Mouse (Mus musculus) MEL (cell line): ENCODE results near the gene Itpr1. TPM values are rescaled to one million over a fixed set of nuclear protein-coding genes. Genes with fewer than 3 reads are reported as not detected.

ENCODE experiments used
- DNase-seq: peaks from one replicate; pipeline ENCODE4 v3.0.0; 2011; ENCODE audit warnings: low read depth, low spot score
- H3K27ac ChIP-seq: 2 replicates; pipeline ENCODE4 v1.5.1; 2012; ENCODE audit warnings: low read depth, mild to moderate bottlenecking, control low read depth, low read length, moderate library complexity; ENCODE audit not compliant: control insufficient read depth
- H3K27me3 ChIP-seq, 2 experiments: fragments of 150-350 bp in 1 of 2; sonication (generic) in 1 of 2; 2 replicates each; pipeline ENCODE4 v1.6.1; 2012; ENCODE audit warnings: low read length in 2 of 2, mild to moderate bottlenecking in 2 of 2, improper control_type of control experiment in 1 of 2, moderate library complexity in 1 of 2; ENCODE audit not compliant: insufficient read depth in 2 of 2, control insufficient read depth in 1 of 2
- H3K36me3 ChIP-seq, 2 experiments: 2 replicates each; pipeline ENCODE4 v1.6.1; 2012 to 2014; ENCODE audit warnings: low read length in 2 of 2, improper control_type of control experiment in 1 of 2, inconsistent platforms in 1 of 2, mild to moderate bottlenecking in 1 of 2; ENCODE audit not compliant: insufficient read depth in 2 of 2, control insufficient read depth in 1 of 2
- H3K4me1 ChIP-seq, 2 experiments: fragments of 150-350 bp in 1 of 2; sonication (generic) in 1 of 2; 2 replicates each; pipeline ENCODE4 v1.6.1; 2012; ENCODE audit warnings: low read length in 2 of 2, improper control_type of control experiment in 1 of 2, mild to moderate bottlenecking in 1 of 2; ENCODE audit not compliant: insufficient read depth in 2 of 2, control insufficient read depth in 1 of 2
- H3K4me3 ChIP-seq, 2 experiments: fragments of 150-350 bp in 1 of 2; sonication (generic) in 1 of 2; 2 replicates each; pipeline ENCODE4 v1.5.1; 2012; ENCODE audit warnings: low read depth in 2 of 2, low read length in 2 of 2, mild to moderate bottlenecking in 2 of 2, moderate library complexity in 2 of 2, control low read depth in 1 of 2, improper control_type of control experiment in 1 of 2; ENCODE audit not compliant: control insufficient read depth in 1 of 2, insufficient read depth in 1 of 2
- H3K79me2 ChIP-seq: 2 replicates; pipeline ENCODE4 v1.6.1; 2012; ENCODE audit warnings: mild to moderate bottlenecking, low read length, moderate library complexity; ENCODE audit not compliant: control insufficient read depth, poor library complexity, insufficient read depth
- H3K9ac ChIP-seq: 2 replicates; pipeline ENCODE4 v1.6.1; 2012; ENCODE audit warnings: low read depth, mild to moderate bottlenecking, control low read depth, low read length, moderate library complexity; ENCODE audit not compliant: control insufficient read depth, poor library complexity, severe bottlenecking
- H3K9me3 ChIP-seq: fragments of 150-350 bp; sonication (generic); replicated peaks from 2 replicates; pipeline ENCODE4 v1.6.1; 2012; ENCODE audit warnings: mild to moderate bottlenecking, low read length, improper control_type of control experiment, moderate library complexity; ENCODE audit not compliant: insufficient read depth
- CHD1 ChIP-seq: IDR thresholded peaks from 2 replicates; pipeline ENCODE4 v1.6.1; 2012; ENCODE audit warnings: low read depth, mild to moderate bottlenecking, inconsistent platforms, low read length, improper control_type of control experiment
- CTCF ChIP-seq, 3 experiments: IDR thresholded peaks in 2 of 3; conservative IDR thresholded peaks in 1 of 3; 2 replicates each; pipeline ENCODE4 v1.5.1; 2011 to 2012; ENCODE audit warnings: low read length in 3 of 3, low read depth in 2 of 3, mild to moderate bottlenecking in 2 of 3, improper control_type of control experiment in 1 of 3, inconsistent platforms in 1 of 3, mixed read lengths in 1 of 3, moderate library complexity in 1 of 3; ENCODE audit not compliant: control insufficient read depth in 1 of 3, insufficient read depth in 1 of 3, poor library complexity in 1 of 3, severe bottlenecking in 1 of 3
- E2F4 ChIP-seq: IDR thresholded peaks from 2 replicates; pipeline ENCODE4 v1.6.1; 2011; ENCODE audit warnings: low read depth, low read length, improper control_type of control experiment, borderline replicate concordance
- ETS1 ChIP-seq: IDR thresholded peaks from 2 replicates; pipeline ENCODE4 v1.6.1; 2012; ENCODE audit warnings: low read depth, mild to moderate bottlenecking, inconsistent platforms, low read length, improper control_type of control experiment, moderate library complexity
- HCFC1 ChIP-seq: IDR thresholded peaks from 2 replicates; pipeline ENCODE4 v1.6.1; 2012; ENCODE audit warnings: low read depth, mild to moderate bottlenecking, inconsistent platforms, low read length, improper control_type of control experiment, moderate library complexity
- KAT2A ChIP-seq: conservative IDR thresholded peaks from 2 replicates; pipeline ENCODE4 v1.6.1; 2012; ENCODE audit warnings: low read depth, low read length, improper control_type of control experiment, inconsistent platforms
- MAFK ChIP-seq: IDR thresholded peaks from 2 replicates; pipeline ENCODE4 v1.6.1; 2011; ENCODE audit warnings: low read depth, mild to moderate bottlenecking, low read length, improper control_type of control experiment, borderline replicate concordance
- MEF2A ChIP-seq: IDR thresholded peaks from 2 replicates; pipeline ENCODE4 v1.6.1; 2014; ENCODE audit warnings: low read depth, mild to moderate bottlenecking, inconsistent platforms, low read length, improper control_type of control experiment; ENCODE audit not compliant: poor library complexity, insufficient replicate concordance, severe bottlenecking; ENCODE audit errors: extremely low read depth
- MYC ChIP-seq: IDR thresholded peaks from 2 replicates; pipeline ENCODE4 v1.6.1; 2011; ENCODE audit warnings: low read depth, mild to moderate bottlenecking, low read length, improper control_type of control experiment, moderate library complexity
- NELFE ChIP-seq: IDR thresholded peaks from 2 replicates; pipeline ENCODE4 v1.6.1; 2011; ENCODE audit warnings: low read depth, low read length, improper control_type of control experiment
- NRF1 ChIP-seq: IDR thresholded peaks from 2 replicates; pipeline ENCODE4 v1.6.1; 2014; ENCODE audit warnings: low read depth, mild to moderate bottlenecking, inconsistent platforms, low read length, improper control_type of control experiment, moderate library complexity; ENCODE audit not compliant: poor library complexity, insufficient read depth, severe bottlenecking
- POLR2A ChIP-seq, 2 experiments: IDR thresholded peaks; 2 replicates each; pipeline ENCODE4 v1.6.1; 2011 to 2012; ENCODE audit warnings: low read length in 2 of 2, mild to moderate bottlenecking in 2 of 2, control low read depth in 1 of 2, improper control_type of control experiment in 1 of 2, low read depth in 1 of 2, moderate library complexity in 1 of 2; ENCODE audit not compliant: control insufficient read depth in 1 of 2, insufficient read depth in 1 of 2, poor library complexity in 1 of 2
- POLR2AphosphoS5 ChIP-seq: IDR thresholded peaks from 2 replicates; pipeline ENCODE4 v1.6.1; 2012; ENCODE audit warnings: low read depth, borderline replicate concordance, mild to moderate bottlenecking, inconsistent platforms, low read length, moderate library complexity, mixed read lengths
- TAL1 ChIP-seq: IDR thresholded peaks from 2 replicates; pipeline ENCODE4 v1.6.1; 2012; ENCODE audit warnings: mild to moderate bottlenecking, inconsistent platforms, low read length, moderate library complexity, mixed read lengths
- USF1 ChIP-seq: IDR thresholded peaks from 2 replicates; pipeline ENCODE4 v1.6.1; 2014; ENCODE audit warnings: low read depth, mild to moderate bottlenecking, inconsistent platforms, low read length, improper control_type of control experiment, moderate library complexity
- ZC3H11A ChIP-seq: IDR thresholded peaks from 2 replicates; pipeline ENCODE4 v1.6.1; 2012; ENCODE audit warnings: low read depth, mild to moderate bottlenecking, inconsistent platforms, low read length, improper control_type of control experiment
- ZMIZ1 ChIP-seq: IDR thresholded peaks from 2 replicates; pipeline ENCODE4 v1.6.1; 2012; ENCODE audit warnings: low read depth, mild to moderate bottlenecking, inconsistent platforms, low read length, improper control_type of control experiment, moderate library complexity
- ZNF384 ChIP-seq: IDR thresholded peaks from 2 replicates; pipeline ENCODE4 v1.6.1; 2012; ENCODE audit warnings: low read depth, mild to moderate bottlenecking, inconsistent platforms, low read length, improper control_type of control experiment
- polyA plus RNA-seq, 2 experiments: library from polyadenylated mRNA; stranded (reverse) in 1 of 2; unstranded in 1 of 2; fragments of >175 nt in 1 of 2; fragments of >200 nt in 1 of 2; gene quantifications; 2 replicates each; pipeline versions ENCODE4 v1.2.1 to v1.2.4; 2012; ENCODE audit warnings: low replicate concordance in 2 of 2, low read depth in 1 of 2; ENCODE audit not compliant: insufficient read length in 2 of 2, insufficient read depth in 1 of 2, missing spikeins in 1 of 2
- total RNA-seq: library from RNA; depleted of rRNA; stranded (reverse); fragments of 300-350 nt; gene quantifications from 2 replicates; pipeline ENCODE4 v1.2.3, GENCODE M21; 2012

Itpr1 gene
- total and polyA plus RNA-seq, 3 experiments, result 15.6 to 19.0 TPM; not detected in 1

- TF ChIP-seq NELFE (no peak), POLR2AphosphoS5 (no peak), TAL1 (no peak), POLR2A (IDR thresholded peaks at IDR 0.05; ENCODE audit: control insufficient read depth in 1 of 2, insufficient read depth in 1 of 2, low read depth in 1 of 2, low read length in 2 of 2, poor library complexity in 1 of 2) (no peak), USF1 (no peak), MAFK (no peak), KAT2A (no peak), ZC3H11A (no peak), MYC (no peak), ZNF384 (no peak), ETS1 (no peak), E2F4 (no peak), HCFC1 (no peak), CHD1 (no peak), MEF2A (no peak)
- Histone ChIP-seq H3K4me3 (no peak overlapping the region), H3K9me3 (no peaks in the 10 kb centered on the region), H3K79me2 (no peaks in the 10 kb centered on the region), H3K27me3 (no peaks in the 10 kb centered on the region), H3K4me1 (no peaks in the 10 kb centered on the region), H3K36me3 (no peaks in the 10 kb centered on the region), H3K9ac (no peak overlapping the region), H3K27ac (no peak overlapping the region)
- DNase-seq, result no peak
Measured at GRCm38 (mm10) chr6:108491969-108492368, 279.1 kb downstream of the Itpr1 start.

- Histone ChIP-seq H3K27ac (no peak overlapping the region), H3K4me1 (no peaks in the 10 kb centered on the region), H3K4me3 (no peak overlapping the region), H3K27me3 (no peaks in the 10 kb centered on the region), H3K9ac (no peak overlapping the region), H3K79me2 (no peaks in the 10 kb centered on the region), H3K36me3 (no peaks in the 10 kb centered on the region), H3K9me3 (no peaks in the 10 kb centered on the region)
- DNase-seq, result no peak
- TF ChIP-seq CTCF (IDR thresholded peaks at IDR 0.05 in 2 of 3, conservative IDR thresholded peaks at IDR 0.05 in 1 of 3; ENCODE audit: control insufficient read depth in 1 of 3, insufficient read depth in 1 of 3, low read depth in 2 of 3, low read length in 3 of 3, poor library complexity in 1 of 3, severe bottlenecking in 1 of 3) (no peak), NRF1 (no peak), ZC3H11A (no peak), ZMIZ1 (no peak), MAFK (no peak)
Measured at GRCm38 (mm10) chr6:108493753-108494152, 280.9 kb downstream of the Itpr1 start.
